Mouse (Mus musculus) limb, embryonic 13.5 days (tissue): ENCODE measurements around the gene Sgcd. TPM values are rescaled to one million over a fixed set of nuclear protein-coding genes. Genes with fewer than 3 reads are reported as not detected.

Source experiments
- ATAC-seq: fragments of 200-750 bp; cut with Nextera tagmentation; 2 replicates; pipeline ENCODE4 v1.8.0; 2017; ENCODE audit warnings: low read depth, moderate number of reproducible peaks, moderate TSS enrichment; ENCODE audit not compliant: low FRiP score
- H3K27ac ChIP-seq: fragments of 300-500 bp; sonication (generic); 2 replicates; pipeline ENCODE4 v1.5.1; 2015; ENCODE audit warnings: inconsistent platforms, mild to moderate bottlenecking, moderate library complexity
- H3K27me3 ChIP-seq: fragments of 300-500 bp; sonication (generic); 2 replicates; pipeline ENCODE4 v1.6.1; 2015; ENCODE audit warnings: mild to moderate bottlenecking, inconsistent platforms
- H3K36me3 ChIP-seq: fragments of 300-500 bp; sonication (generic); 2 replicates; pipeline ENCODE4 v1.6.1; 2015; ENCODE audit warnings: inconsistent platforms, mild to moderate bottlenecking, moderate library complexity
- H3K4me1 ChIP-seq: fragments of 300-500 bp; sonication (generic); 2 replicates; pipeline ENCODE4 v1.6.1; 2015; ENCODE audit warnings: inconsistent platforms
- H3K4me2 ChIP-seq: fragments of 300-500 bp; sonication (generic); replicated peaks from 2 replicates; pipeline ENCODE4 v1.6.1; 2015; ENCODE audit warnings: inconsistent platforms, mild to moderate bottlenecking, moderate library complexity
- H3K4me3 ChIP-seq: fragments of 300-500 bp; sonication (generic); 2 replicates; pipeline ENCODE4 v1.5.1; 2015; ENCODE audit warnings: moderate library complexity, mild to moderate bottlenecking, inconsistent platforms
- H3K9ac ChIP-seq: fragments of 300-500 bp; sonication (generic); 2 replicates; pipeline ENCODE4 v1.6.1; 2015; ENCODE audit warnings: mild to moderate bottlenecking, inconsistent platforms
- H3K9me3 ChIP-seq: fragments of 300-500 bp; sonication (generic); 2 replicates; pipeline ENCODE4 v1.6.1; 2016; ENCODE audit warnings: inconsistent platforms
- WGBS: fragments of 180-500 bp; shearing (Covaris S2); methylation state at CpG from one replicate; pipeline ENCODE4 v1.1.7; 2015; 5-methylcytosine and 5-hydroxymethylcytosine counted together
- polyA plus RNA-seq: library from polyadenylated mRNA; unstranded; fragments of >200 nt; fragmentation: Nextera tagmentation; extraction: Ambion mirVana; gene quantifications from 2 replicates; pipeline ENCODE4 v1.2.1, GENCODE M21; 2015

The Sgcd gene
- polyA plus RNA-seq: 9.7 and 10.7 TPM in 2 replicates

- peak; percentile 77 for ATAC-seq
- Histone ChIP-seq H3K4me2 (peak within 1 kb of the TSS; percentile 92), H3K27me3 (peaks cover 67% of the 10 kb centered on the region), H3K27ac (peak within 1 kb of the TSS; percentile 15; the same call in 1 of the 2 replicates), H3K4me3 (peak within 1 kb of the TSS; percentile 69), H3K4me1 (peaks cover 22% of the 10 kb centered on the region), H3K36me3 (no peaks in the 10 kb centered on the region), H3K9ac (peak within 1 kb of the TSS; percentile 76), H3K9me3 (no peaks in the 10 kb centered on the region)
- under 1% methylated on average over 55 of the region's 67 CpGs for WGBS
Measured at GRCm38 (mm10) chr11:47988697-47989533, at the start of gene Sgcd. Gene Sgcd, minus strand, starts transcription at chr11:47988969.

DNA sequence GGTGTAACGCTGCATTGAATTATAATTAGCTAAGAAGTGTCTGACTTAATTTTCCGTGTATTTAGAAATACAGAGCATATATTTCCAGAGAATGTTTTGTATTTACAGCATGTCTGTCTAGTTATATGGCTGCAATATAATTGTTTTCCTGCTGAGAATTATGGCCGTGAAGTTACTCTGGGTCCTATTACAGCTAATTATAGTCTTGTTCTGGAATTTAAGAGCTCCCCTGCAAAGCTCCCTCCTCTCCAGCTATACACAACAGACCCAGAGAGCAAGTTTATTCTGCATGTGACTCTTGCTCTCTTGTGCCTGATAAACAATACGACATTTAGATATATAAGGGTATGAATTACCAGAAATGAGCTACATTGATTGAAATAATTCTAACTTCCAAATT lies 49.3 kb upstream of the Sgcd start:
- no peak for ATAC-seq
- Histone ChIP-seq H3K4me2 (no peak overlapping the region), H3K4me1 (peaks cover 16% of the 10 kb centered on the region), H3K4me3 (no peak overlapping the region), H3K27ac (no peak overlapping the region), H3K9ac (no peak overlapping the region), H3K9me3 (no peaks in the 10 kb centered on the region), H3K36me3 (no peaks in the 10 kb centered on the region), H3K27me3 (no peaks in the 10 kb centered on the region)
- 14% methylated on average over 4 of the region's 4 CpGs for WGBS

DNA sequence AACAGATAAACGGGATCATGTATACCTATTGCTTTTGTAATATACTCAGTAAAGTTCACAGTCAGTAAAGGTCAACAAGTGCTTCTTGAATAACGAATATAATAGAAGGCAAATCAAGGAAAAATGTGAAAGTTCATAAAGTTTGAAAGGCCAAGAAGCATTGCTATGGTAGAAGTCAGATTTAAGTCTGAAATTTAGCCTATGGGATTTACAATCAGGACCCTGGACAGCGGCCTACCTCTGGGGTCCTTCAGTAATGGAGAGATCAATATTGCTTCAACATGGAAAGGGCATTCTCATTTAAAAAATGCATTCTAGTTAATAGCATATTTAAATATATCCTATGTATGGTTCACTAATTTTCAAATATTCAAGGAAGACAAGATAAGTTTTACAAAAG lies 24.1 kb upstream of the Sgcd start:
- ATAC-seq: no peak
- H3K36me3 ChIP-seq: no peaks in the 10 kb centered on the region
- H3K4me1 ChIP-seq: no peaks in the 10 kb centered on the region
- H3K9ac ChIP-seq: no peak overlapping the region
- no peaks in the 10 kb centered on the region for H3K27me3 ChIP-seq
- H3K4me2 ChIP-seq: no peak overlapping the region
- no peaks in the 10 kb centered on the region for H3K9me3 ChIP-seq
- no peak overlapping the region for H3K4me3 ChIP-seq
- WGBS: 56% methylated on average over 3 of the region's 3 CpGs
- no peak overlapping the region for H3K27ac ChIP-seq

- Histone ChIP-seq H3K9me3 (no peaks in the 10 kb centered on the region), H3K36me3 (no peaks in the 10 kb centered on the region), H3K4me2 (peak overlapping the region; percentile 92), H3K9ac (peak overlapping the region; percentile 76), H3K27me3 (peaks cover 73% of the 10 kb centered on the region), H3K27ac (no peak overlapping the region), H3K4me1 (peaks cover 22% of the 10 kb centered on the region), H3K4me3 (peak overlapping the region; percentile 69)
- WGBS: under 1% methylated on average over 28 of the region's 31 CpGs
- ATAC-seq: peak; percentile 24; the same call in 1 of the 2 replicates
Measured at GRCm38 (mm10) chr11:47988333-47988696, 454 bp downstream of the Sgcd start.

DNA sequence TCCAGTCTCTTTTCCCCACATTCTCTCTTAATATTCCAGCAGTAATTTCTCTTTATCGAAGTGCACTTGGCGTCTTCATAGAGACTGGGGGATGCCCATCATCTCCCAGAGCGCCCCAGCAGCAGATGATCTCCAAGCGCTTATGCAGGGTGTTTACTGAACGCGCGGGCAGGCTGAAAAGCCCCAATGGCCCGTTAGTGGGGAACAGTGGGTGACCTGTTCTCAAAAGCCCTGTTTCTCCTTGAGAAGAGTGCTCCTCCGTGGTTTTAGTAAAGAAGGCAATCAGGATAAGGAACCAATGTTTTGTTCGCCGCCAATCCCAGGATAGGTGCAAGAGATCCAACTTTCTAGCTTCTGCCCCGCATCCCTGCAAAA lies 889 bp downstream of the Sgcd start:
- H3K4me3 ChIP-seq: peak overlapping the region; percentile 69
- H3K27me3 ChIP-seq: peaks cover 76% of the 10 kb centered on the region
- no peak overlapping the region for H3K27ac ChIP-seq
- no peaks in the 10 kb centered on the region for H3K36me3 ChIP-seq
- peaks cover 22% of the 10 kb centered on the region for H3K4me1 ChIP-seq
- ATAC-seq: no peak
- peak overlapping the region; percentile 92 for H3K4me2 ChIP-seq
- 15% methylated on average over 12 of the region's 12 CpGs for WGBS
- H3K9me3 ChIP-seq: no peaks in the 10 kb centered on the region
- H3K9ac ChIP-seq: peak overlapping the region; percentile 76

- peaks cover 76% of the 10 kb centered on the region for H3K27me3 ChIP-seq
- no peak for ATAC-seq
- WGBS: 55% methylated on average over 8 of the region's 8 CpGs
- no peaks in the 10 kb centered on the region for H3K36me3 ChIP-seq
- H3K9ac ChIP-seq: 0 out of 2 replicates have a peak overlapping the region, but pooled peaks have one; percentile 76
- peaks cover 22% of the 10 kb centered on the region for H3K4me1 ChIP-seq
- H3K27ac ChIP-seq: no peak overlapping the region
- H3K4me2 ChIP-seq: peak overlapping the region; percentile 92
- peak overlapping the region; percentile 69 for H3K4me3 ChIP-seq
- H3K9me3 ChIP-seq: no peaks in the 10 kb centered on the region
Measured at GRCm38 (mm10) chr11:47987251-47987892, 1.4 kb downstream of the Sgcd start.

DNA sequence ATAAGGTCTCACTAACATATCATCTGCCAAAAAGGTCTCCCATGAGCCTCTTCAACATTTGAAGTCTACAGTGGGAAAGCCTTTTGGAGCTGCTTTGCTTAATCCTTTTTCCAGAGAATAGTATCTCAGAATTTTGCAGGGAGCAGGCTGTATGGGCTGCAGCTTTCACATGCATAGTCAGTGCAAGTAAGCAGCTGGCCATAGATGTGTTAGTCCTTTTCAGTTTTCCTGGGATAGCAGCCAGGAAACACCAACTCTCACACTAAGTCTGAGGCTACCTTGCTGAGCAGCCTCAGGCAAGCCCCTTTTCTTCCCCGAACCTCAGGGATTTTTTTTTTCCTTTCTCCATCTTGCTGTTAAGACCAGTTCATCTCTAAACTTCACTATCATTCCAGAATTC lies 6.6 kb downstream of the Sgcd start:
- H3K36me3 ChIP-seq: no peaks in the 10 kb centered on the region
- H3K4me3 ChIP-seq: no peak overlapping the region
- H3K27me3 ChIP-seq: peaks cover 38% of the 10 kb centered on the region
- H3K9ac ChIP-seq: no peak overlapping the region
- H3K4me1 ChIP-seq: peaks cover 8% of the 10 kb centered on the region
- ATAC-seq: no peak
- H3K4me2 ChIP-seq: no peak overlapping the region
- H3K9me3 ChIP-seq: no peaks in the 10 kb centered on the region
- H3K27ac ChIP-seq: no peak overlapping the region
- WGBS: 36% methylated on average over 1 of the region's 1 CpGs

DNA sequence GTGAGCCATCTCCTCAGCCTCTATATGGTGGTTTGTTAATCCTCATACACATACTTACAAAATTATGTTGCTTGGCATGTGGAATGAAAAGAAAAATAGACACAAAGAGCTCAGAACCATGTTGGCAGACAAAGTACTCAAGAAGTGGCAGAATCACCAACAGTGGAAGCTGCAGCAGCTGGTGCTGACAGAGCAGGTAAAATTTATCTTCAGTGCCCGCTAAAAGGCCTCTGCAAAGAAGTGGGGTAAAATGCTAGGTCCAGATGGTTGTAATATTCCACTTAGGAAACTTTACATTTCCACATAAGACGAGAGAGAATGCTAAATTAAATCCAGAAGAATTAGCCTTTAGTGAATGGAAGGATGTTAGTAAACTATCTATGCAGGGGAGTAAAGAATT lies 7.7 kb downstream of the Sgcd start:
- Histone ChIP-seq H3K27me3 (peaks cover 27% of the 10 kb centered on the region), H3K9ac (no peak overlapping the region), H3K9me3 (no peaks in the 10 kb centered on the region), H3K4me1 (no peaks in the 10 kb centered on the region), H3K27ac (no peak overlapping the region), H3K4me3 (no peak overlapping the region), H3K4me2 (no peak overlapping the region), H3K36me3 (no peaks in the 10 kb centered on the region)
- ATAC-seq: no peak
- WGBS: 19% methylated on average over 2 of the region's 2 CpGs

- WGBS: 82% methylated on average over 3 of the region's 3 CpGs
- no peak overlapping the region for H3K4me3 ChIP-seq
- H3K4me1 ChIP-seq: no peaks in the 10 kb centered on the region
- H3K9ac ChIP-seq: no peak overlapping the region
- H3K4me2 ChIP-seq: no peak overlapping the region
- no peaks in the 10 kb centered on the region for H3K9me3 ChIP-seq
- ATAC-seq: no peak
- no peak overlapping the region for H3K27ac ChIP-seq
- H3K36me3 ChIP-seq: no peaks in the 10 kb centered on the region
- no peaks in the 10 kb centered on the region for H3K27me3 ChIP-seq
Measured at GRCm38 (mm10) chr11:47953291-47953690, 35.5 kb downstream of the Sgcd start.

GRCm38 (mm10) chr11:47952366-47952765 lies 36.4 kb downstream of the Sgcd start:
- no peak overlapping the region for H3K4me2 ChIP-seq
- ATAC-seq: no peak
- no peaks in the 10 kb centered on the region for H3K9me3 ChIP-seq
- H3K9ac ChIP-seq: no peak overlapping the region
- no peaks in the 10 kb centered on the region for H3K4me1 ChIP-seq
- no peaks in the 10 kb centered on the region for H3K36me3 ChIP-seq
- no peak overlapping the region for H3K4me3 ChIP-seq
- no peaks in the 10 kb centered on the region for H3K27me3 ChIP-seq
- no peak overlapping the region for H3K27ac ChIP-seq
- 87% methylated on average over 4 of the region's 4 CpGs for WGBS

GRCm38 (mm10) chr11:47939795-47940194 lies 49.0 kb downstream of the Sgcd start:
- no peak overlapping the region for H3K9ac ChIP-seq
- no peaks in the 10 kb centered on the region for H3K9me3 ChIP-seq
- WGBS: 71% methylated on average over 2 of the region's 2 CpGs
- no peaks in the 10 kb centered on the region for H3K36me3 ChIP-seq
- H3K27ac ChIP-seq: no peak overlapping the region
- no peaks in the 10 kb centered on the region for H3K4me1 ChIP-seq
- ATAC-seq: no peak
- no peaks in the 10 kb centered on the region for H3K27me3 ChIP-seq
- no peak overlapping the region for H3K4me2 ChIP-seq
- no peak overlapping the region for H3K4me3 ChIP-seq

DNA sequence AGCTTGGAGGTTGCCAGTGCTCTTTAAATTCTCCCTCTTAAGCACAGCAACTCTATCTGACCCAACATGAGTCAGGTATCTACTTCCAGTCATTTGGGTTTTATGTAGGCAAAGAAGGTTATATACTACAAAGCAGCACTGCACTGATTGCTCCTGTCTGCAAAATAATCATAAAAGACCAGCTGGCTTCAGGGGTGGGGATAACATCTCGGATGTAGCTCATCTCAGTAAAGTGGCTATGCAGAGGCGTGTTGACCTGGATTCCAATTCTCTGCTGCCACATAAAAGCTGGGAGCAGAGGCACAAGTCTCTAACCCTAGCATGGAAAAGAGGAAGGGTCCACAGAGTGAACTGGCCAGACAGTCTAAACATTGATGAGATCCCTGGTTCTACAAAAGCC lies 71.2 kb downstream of the Sgcd start:
- no peaks in the 10 kb centered on the region for H3K27me3 ChIP-seq
- no peak for ATAC-seq
- no peak overlapping the region for H3K4me3 ChIP-seq
- H3K9me3 ChIP-seq: no peaks in the 10 kb centered on the region
- no peak overlapping the region for H3K9ac ChIP-seq
- 59% methylated on average over 2 of the region's 2 CpGs for WGBS
- H3K27ac ChIP-seq: no peak overlapping the region
- no peak overlapping the region for H3K4me2 ChIP-seq
- H3K36me3 ChIP-seq: no peaks in the 10 kb centered on the region
- H3K4me1 ChIP-seq: no peaks in the 10 kb centered on the region
